Mouse (Mus musculus) cerebellum, postnatal 25 days (tissue): ENCODE measurements at regions not wholly inside any gene's neighbourhood (a gene's known extent, or its start where the extent isn't known, plus 50 kb on each side); places are given as distances from the start of the nearest gene placed in this dataset.
A peak's percentile ranks its signal among the peaks of the same experiment; 100 is the strongest.

Source experiments
- DNase-seq, 2 experiments: peaks; one replicate each; pipeline ENCODE4 v3.0.0; 2021; ENCODE audit warnings: mixed read lengths in 2 of 2

GRCm38 (mm10) chr3:147098065-147098580 lies 246.0 kb downstream of the Ttll7 start:
- no peak for DNase-seq

GRCm38 (mm10) chr3:147098611-147099010 lies 246.4 kb downstream of the Ttll7 start:
- no peak for DNase-seq

GRCm38 (mm10) chr3:147099143-147099713 lies 247.1 kb downstream of the Ttll7 start:
- no peak for DNase-seq

- DNase-seq = no peak
Measured at GRCm38 (mm10) chr3:147101053-147101764, 249.0 kb downstream of the Ttll7 start.

- DNase-seq = no peak
Measured at GRCm38 (mm10) chr3:147101765-147102113, 249.6 kb downstream of the Ttll7 start.

GRCm38 (mm10) chr3:147103428-147103827 lies 251.3 kb downstream of the Ttll7 start:
- DNase-seq = no peak

DNA sequence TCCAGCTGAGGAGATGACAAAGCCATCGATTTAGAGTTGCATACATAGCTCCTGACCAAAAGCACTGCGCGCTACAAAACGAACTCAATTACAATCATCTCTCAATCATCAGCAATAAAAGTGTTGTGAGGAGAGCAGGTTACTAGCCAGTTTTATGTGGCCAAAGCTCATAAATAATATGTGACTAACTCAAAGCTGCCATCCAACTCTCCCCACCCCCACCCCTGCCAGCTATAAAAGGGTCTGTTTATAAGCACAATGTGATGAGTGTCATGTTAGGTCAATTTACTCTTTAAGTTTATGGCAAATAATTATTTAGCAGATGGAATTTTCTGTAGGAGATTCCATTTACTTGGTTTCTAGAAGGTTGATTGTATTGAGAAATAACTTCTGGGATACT lies 265.4 kb downstream of the Ttll7 start:
- no peak for DNase-seq

- DNase-seq = no peak
Measured at GRCm38 (mm10) chr3:147118092-147118491, 265.9 kb downstream of the Ttll7 start.

DNA sequence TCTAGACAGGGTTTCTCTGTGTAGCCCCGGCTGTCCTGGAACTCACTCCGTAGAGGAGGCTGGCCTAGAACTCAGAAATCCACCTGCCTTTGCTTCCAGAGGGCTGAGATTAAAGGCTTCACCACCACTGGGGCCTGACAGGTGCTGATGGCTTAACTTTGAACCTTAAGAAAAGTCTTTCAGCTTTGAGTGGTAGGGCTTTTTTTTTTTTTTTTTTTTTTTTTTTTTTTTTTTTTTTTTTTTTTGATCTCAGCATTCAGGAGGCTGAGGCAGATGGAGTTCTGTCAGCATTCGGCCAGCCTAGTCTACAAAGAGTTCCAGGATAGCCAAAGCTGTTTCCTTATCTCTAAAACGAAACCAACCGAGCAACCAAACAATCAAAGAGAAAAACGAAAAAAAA lies 266.5 kb downstream of the Ttll7 start:
- DNase-seq = no peak

DNA sequence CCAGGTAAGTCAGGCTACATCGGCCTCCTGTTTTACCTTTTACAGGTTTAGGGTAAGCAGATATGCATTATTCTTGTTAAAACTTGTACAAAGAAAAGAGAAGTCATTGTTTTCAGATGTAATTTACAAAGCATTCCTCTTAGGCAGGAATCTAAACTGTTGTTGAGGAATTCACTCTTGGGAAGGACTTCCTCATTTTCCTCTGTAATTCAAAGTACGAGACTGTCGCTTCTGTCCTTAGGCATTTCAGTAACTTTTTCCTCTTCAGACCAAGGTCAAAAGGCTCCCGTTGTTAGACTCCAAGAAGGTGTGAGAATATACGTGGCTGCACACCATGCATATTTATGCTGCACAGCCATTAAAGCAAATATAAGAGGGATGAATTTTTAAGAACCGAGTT lies 269.7 kb downstream of the Ttll7 start:
- DNase-seq = no peak

DNA sequence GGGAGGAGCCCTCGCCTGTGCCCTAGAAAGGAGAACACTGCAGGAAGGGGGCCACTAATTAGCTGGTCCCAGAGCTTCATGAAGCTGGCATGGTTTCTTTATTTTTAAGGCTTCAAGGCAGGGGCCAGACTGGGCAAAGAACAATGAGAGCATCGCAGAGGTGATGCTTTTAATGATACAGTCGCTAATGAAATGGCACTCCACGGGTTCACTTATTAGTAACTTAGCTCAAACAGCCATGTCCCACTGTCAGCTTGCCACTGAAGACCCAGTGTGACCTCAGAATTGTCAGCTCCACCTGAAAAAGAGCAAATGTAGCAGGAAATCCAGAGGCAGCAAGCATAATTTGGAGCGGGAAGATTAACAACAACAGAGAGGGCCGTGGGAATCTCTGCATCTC lies 275.6 kb downstream of the Ttll7 start:
- no peak for DNase-seq

DNA sequence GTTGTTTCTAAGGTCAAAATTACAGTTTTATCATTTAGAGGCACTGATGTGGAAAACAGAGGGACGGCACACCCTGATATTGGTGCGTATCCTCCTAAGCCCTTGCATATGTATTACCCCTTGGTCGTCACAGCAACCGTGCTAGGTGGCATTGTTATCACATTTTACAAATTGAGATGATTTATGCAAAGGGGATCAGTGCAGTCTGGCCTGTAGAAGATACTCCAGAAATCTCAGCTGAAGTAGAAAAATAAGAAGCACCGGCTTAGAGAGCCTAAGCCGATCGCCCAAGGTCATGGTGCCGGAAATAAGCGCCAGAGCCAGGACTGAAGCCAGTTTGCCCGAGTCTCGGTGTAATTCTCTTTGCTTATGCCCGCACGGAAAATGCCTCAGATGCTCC lies 280.7 kb downstream of the Ttll7 start:
- DNase-seq = no peak

DNA sequence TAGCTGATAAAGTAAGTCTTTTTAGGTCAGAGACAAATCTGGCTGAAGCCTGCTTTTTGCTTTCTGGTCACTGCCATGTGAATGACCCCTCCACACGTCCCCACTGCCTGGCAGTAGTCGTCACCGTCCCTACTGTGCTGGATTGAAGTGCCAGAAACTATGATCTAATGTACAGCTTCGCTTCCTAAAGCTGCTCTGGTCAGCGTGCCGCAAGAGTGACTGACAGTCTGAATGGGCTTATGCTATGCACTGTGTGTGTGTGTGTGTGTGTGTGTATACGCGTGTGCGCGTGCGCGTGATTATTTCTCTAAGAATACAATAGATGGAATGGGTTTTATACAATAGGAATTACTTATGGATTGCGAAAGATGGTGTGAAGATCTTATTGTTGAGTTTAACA lies 281.2 kb downstream of the Ttll7 start:
- no peak for DNase-seq

GRCm38 (mm10) chr3:147140414-147140813 lies 288.2 kb downstream of the Ttll7 start:
- no peak for DNase-seq

GRCm38 (mm10) chr3:147153456-147153855 lies 301.3 kb downstream of the Ttll7 start:
- DNase-seq = no peak

DNA sequence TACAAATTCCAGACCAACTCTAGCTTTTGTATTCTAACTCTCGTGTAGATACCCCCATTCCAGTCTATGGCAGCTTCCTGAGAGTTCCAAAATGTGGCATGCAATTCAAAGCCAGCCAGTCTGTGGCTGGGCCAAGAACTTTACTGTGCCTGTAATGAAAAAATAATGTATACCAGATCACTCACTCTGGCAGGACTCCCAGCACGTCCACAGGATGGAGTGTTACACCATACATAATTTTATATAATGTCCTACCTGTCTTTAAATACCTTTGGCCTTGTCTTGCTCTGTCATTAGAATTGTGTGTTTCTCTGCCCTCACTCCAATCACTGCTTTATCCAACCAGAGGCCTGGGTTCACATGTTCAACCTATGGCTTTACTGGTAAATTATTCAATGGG lies 301.8 kb downstream of the Ttll7 start:
- DNase-seq = no peak

DNA sequence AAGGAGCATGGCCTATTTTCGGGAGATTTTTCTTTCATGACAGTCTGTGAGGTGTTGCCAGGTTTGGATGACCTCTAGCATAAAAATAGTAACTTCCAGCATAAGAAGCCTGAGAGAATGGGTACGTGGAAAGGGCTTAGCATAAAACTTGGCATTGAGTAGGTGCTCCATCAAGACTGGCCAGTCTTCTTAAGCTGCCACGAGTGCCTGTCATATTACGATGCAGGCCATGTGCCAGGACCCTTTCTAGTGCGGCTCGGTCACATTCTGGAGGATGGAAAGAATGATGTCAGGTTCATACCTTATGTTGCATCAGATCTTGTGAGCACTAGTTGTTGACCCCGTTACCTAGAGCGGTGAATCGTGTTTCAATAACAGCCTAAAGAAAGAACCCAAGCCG lies 311.0 kb downstream of the Ttll7 start:
- peak in 1 of 2 experiments; percentile 4 for DNase-seq

DNA sequence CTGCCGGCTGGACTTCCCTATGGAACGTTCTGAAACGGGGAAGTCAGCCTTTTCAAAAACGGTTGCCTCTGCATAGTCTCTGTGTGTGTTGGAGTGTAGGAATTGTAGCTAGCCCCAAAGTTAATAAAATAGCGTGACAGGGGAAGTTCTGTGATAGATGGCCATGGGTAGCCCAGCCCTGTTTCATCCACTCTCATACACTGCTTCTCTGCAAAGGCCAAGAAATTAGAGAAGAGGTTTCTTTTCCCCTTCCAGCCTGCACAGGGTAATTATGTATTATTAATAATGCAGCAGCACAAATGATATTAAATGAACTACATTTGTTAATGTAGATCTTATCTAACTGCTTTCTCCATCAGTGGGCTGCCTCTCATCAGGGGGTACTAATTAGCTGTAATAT lies 311.4 kb downstream of the Ttll7 start:
- DNase-seq = no peak

DNA sequence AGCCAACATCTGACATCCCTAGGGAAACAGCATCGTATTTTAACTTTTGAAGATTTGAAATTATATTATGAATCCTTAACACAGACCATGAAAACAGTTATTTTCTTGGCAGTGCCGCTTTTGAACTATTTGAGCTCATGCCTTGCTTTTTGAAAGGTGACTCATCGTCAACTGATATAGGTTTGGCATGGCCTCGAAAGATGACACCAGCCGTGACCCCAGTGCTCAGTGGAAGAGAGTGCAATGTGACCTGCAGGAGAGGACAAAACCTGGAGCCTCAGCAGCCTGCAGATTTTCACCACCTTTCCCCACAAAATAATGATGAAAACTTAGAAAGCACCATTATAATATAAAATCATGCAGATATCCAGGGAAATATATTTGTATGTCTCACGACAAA lies 312.8 kb downstream of the Ttll7 start:
- no peak for DNase-seq

DNA sequence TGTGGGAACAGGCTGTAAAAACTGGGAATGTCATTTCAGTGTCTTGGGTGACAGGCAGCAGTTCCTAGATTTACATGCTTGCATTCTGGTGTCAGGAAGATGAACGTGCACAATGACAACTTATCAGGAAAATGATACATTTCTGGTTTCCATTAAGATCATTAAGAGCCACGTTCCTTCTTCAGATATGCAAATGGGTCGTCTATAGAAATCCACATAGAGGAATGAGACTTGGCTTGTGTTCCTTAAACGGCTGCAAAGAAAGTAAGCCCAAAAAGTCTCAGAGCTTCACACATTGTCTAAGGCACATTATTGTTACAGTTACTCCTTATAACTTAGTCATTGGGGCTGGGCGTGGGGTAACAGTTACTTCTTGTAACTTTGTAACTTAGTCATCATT lies 314.4 kb downstream of the Ttll7 start:
- DNase-seq = no peak

DNA sequence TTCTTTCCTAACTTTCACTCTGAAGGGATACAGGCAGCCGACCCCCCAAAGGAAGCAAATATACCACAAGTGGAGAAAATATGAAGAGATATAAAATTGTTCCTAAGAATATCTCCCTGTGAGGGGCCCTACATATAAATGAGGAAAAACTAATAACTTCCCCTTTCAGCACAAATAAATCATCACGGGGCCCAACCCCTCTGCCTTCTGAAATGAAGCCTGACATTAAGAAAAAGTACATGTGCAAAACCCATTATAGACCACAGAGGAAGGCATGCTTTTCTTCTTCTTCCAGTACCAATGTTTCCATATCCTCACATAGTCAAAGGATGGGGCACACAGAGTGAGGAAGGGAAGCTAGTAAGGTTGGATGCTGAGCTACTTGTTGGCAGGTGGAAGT lies 317.0 kb downstream of the Ttll7 start:
- no peak for DNase-seq

DNA sequence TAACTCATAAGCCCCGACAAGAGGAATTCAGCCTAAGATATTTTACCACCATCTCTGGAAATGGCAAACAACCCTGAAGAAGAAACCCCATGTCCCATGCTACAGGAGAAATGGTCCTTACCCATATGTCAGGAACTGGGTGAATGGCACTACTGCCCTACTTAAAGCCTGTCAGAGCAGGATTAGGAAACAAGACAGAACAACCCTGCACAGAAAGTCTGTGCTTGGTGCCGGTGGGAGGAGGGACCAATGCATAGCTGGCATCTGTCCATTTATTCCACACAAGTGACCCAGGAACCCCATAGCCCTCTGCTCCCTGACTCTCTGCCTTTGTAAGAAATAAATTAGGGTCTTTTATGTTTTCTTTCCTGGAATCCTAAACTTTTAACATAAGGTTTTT lies 317.9 kb downstream of the Ttll7 start:
- DNase-seq = no peak

DNA sequence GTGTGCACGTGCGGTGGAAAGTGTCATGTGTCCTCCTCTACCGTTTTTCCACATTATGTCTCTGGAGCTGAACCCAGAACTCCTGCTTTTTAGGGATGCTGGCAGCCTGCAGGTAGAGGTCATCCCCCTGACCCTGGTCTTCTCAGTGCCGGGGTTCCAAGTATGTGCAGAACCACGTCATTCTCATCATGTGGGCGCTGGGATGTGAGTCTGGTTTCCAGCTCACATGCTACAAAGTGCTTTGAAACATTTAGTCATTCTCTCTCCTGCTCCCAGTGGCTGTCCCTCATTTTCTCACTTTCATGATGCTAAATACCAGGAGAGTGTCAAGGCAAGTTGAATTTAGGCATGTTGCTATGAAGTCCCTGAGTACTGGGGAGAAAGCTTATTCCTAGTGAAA lies 326.6 kb downstream of the Ttll7 start:
- no peak for DNase-seq

GRCm38 (mm10) chr3:147180711-147181110 lies 328.5 kb downstream of the Ttll7 start:
- DNase-seq = no peak
